In the genomic region with DNA sequence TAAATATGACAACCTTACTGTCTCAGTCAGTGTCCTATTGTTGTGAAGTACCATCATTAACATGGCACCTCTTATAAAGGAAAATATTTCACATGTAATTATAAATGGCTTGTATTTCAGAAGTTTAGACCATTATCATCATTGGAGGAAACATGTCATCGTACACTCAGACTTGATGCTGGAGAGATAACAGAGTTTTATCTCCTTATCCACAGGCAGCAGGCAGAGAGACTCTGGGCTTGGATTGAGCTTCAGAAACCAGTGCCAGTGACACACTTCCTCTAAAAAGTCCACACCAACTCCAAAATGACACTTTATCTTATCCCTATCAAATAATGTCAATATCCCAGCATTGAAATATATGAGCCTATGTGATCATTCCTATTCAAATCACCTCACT, we compare ENCODE assay signal across 26 mouse cellular contexts.
"Had no signal": no experiment of that assay in that cellular context is flagged by ENCODE, and none has a peak within 500 bp of the region (broad histone marks: within the 10 kb centered on the region; RNA-seq: fewer than 3 reads in every experiment).

No protein-coding gene starts in this region.

- H3K9ac ChIP-seq: embryonic facial prominence, embryonic 12.5 days; embryonic facial prominence, embryonic 13.5 days; embryonic facial prominence, embryonic 15.5 days; forebrain, embryonic 12.5 days; forebrain, embryonic 13.5 days; forebrain, embryonic 15.5 days; forebrain, postnatal 0 days had no signal

- H3K27me3 ChIP-seq: embryonic facial prominence, embryonic 12.5 days; embryonic facial prominence, embryonic 13.5 days; embryonic facial prominence, embryonic 15.5 days; forebrain, embryonic 12.5 days; forebrain, embryonic 13.5 days; forebrain, embryonic 15.5 days had no signal

- DNase-seq: cerebellum, adult 9-10 months; cerebellum, adult 9-11 months; cerebellum, postnatal 10 days; cerebellum, postnatal 14 days; cerebellum, postnatal 25 days; cerebellum, postnatal 36 days; embryo, embryonic 11 days; forebrain, postnatal 0 days; gastrocnemius, adult 2 months; gastrocnemius, postnatal 10 days; gastrocnemius, postnatal 14 days; gastrocnemius, postnatal 25 days; gastrocnemius, postnatal 36 days; heart, adult 11 months; heart, adult 18-20 months; heart, adult 2 months had no signal

- H3K4me3 ChIP-seq: embryonic facial prominence, embryonic 10.5 days; embryonic facial prominence, embryonic 12.5 days; embryonic facial prominence, embryonic 13.5 days; embryonic facial prominence, embryonic 15.5 days; erythroblast, embryonic 14.5 days; forebrain, embryonic 10.5 days; forebrain, embryonic 12.5 days; forebrain, embryonic 13.5 days; forebrain, embryonic 15.5 days; gastrocnemius, adult 2 months; heart, adult 2 months; heart, embryonic 10.5 days had no signal

- H3K9me3 ChIP-seq: embryonic facial prominence, embryonic 10.5 days; embryonic facial prominence, embryonic 12.5 days; embryonic facial prominence, embryonic 13.5 days; embryonic facial prominence, embryonic 15.5 days; forebrain, embryonic 10.5 days; forebrain, embryonic 12.5 days; forebrain, embryonic 13.5 days; forebrain, embryonic 15.5 days; heart, embryonic 10.5 days had no signal

- H3K27ac ChIP-seq: embryonic facial prominence, embryonic 10.5 days; embryonic facial prominence, embryonic 12.5 days; embryonic facial prominence, embryonic 13.5 days; embryonic facial prominence, embryonic 15.5 days; forebrain, embryonic 10.5 days; forebrain, embryonic 12.5 days; forebrain, embryonic 13.5 days; forebrain, embryonic 15.5 days; gastrocnemius, adult 2 months; heart, adult 2 months; heart, embryonic 10.5 days had no signal

- H3K4me1 ChIP-seq: embryonic facial prominence, embryonic 10.5 days; embryonic facial prominence, embryonic 12.5 days; embryonic facial prominence, embryonic 13.5 days; embryonic facial prominence, embryonic 15.5 days; forebrain, embryonic 10.5 days; forebrain, embryonic 12.5 days; forebrain, embryonic 13.5 days; forebrain, embryonic 15.5 days; heart, embryonic 10.5 days had no signal

- H3K36me3 ChIP-seq: embryonic facial prominence, embryonic 10.5 days; embryonic facial prominence, embryonic 12.5 days; embryonic facial prominence, embryonic 13.5 days; embryonic facial prominence, embryonic 15.5 days; forebrain, embryonic 10.5 days; forebrain, embryonic 12.5 days; forebrain, embryonic 15.5 days; heart, embryonic 10.5 days had no signal
